Mouse (Mus musculus) CD4-positive, CD25-positive, alpha-beta regulatory T cell, adult 2 months (primary cell): ENCODE measurements at regions not wholly inside any gene's neighbourhood (a gene's known extent, or its start where the extent isn't known, plus 50 kb on each side); places are given as distances from the start of the nearest gene placed in this dataset.

ENCODE experiments used
- DNase-seq: peaks from one replicate; pipeline ENCODE4 v3.0.0-alpha.2; 2012; ENCODE audit warnings: low read depth, low spot score

GRCm38 (mm10) chr3:52516691-52517090 lies 248.6 kb downstream of the Foxo1 start:
- no peak for DNase-seq

- no peak for DNase-seq
Observed at GRCm38 (mm10) chr3:52512761-52513160, 244.6 kb downstream of the Foxo1 start.

GRCm38 (mm10) chr3:52511549-52511948 lies 243.4 kb downstream of the Foxo1 start:
- DNase-seq: no peak

GRCm38 (mm10) chr3:52510831-52511230 lies 242.7 kb downstream of the Foxo1 start:
- no peak for DNase-seq

- no peak for DNase-seq
Observed at GRCm38 (mm10) chr3:52510088-52510765, 242.1 kb downstream of the Foxo1 start.

- DNase-seq: no peak
Observed at GRCm38 (mm10) chr3:52503925-52504324, 235.8 kb downstream of the Foxo1 start.

GRCm38 (mm10) chr3:52502223-52502622 lies 234.1 kb downstream of the Foxo1 start:
- DNase-seq: no peak

- DNase-seq: no peak
Observed at GRCm38 (mm10) chr3:52501614-52502013, 233.5 kb downstream of the Foxo1 start.

- DNase-seq: peak; percentile 64
Observed at GRCm38 (mm10) chr3:52500026-52500425, 231.9 kb downstream of the Foxo1 start.

GRCm38 (mm10) chr3:52499581-52499980 lies 231.4 kb downstream of the Foxo1 start:
- DNase-seq: no peak

GRCm38 (mm10) chr3:52498506-52499228 lies 230.5 kb downstream of the Foxo1 start:
- peak; percentile 45 for DNase-seq

- DNase-seq: no peak
Observed at GRCm38 (mm10) chr3:52496965-52497364, 228.8 kb downstream of the Foxo1 start.

- DNase-seq: no peak
Observed at GRCm38 (mm10) chr3:52495401-52495800, 227.3 kb downstream of the Foxo1 start.

- DNase-seq: no peak
Observed at GRCm38 (mm10) chr3:52494924-52495323, 226.8 kb downstream of the Foxo1 start.

GRCm38 (mm10) chr3:52479186-52479585 lies 211.1 kb downstream of the Foxo1 start:
- DNase-seq: no peak

- DNase-seq: peak; percentile 57
Observed at GRCm38 (mm10) chr3:52469900-52470299, 201.8 kb downstream of the Foxo1 start.

GRCm38 (mm10) chr3:52469397-52469796 lies 201.3 kb downstream of the Foxo1 start:
- no peak for DNase-seq

- no peak for DNase-seq
Observed at GRCm38 (mm10) chr3:52468326-52468725, 200.2 kb downstream of the Foxo1 start.

GRCm38 (mm10) chr3:52467876-52468275 lies 199.7 kb downstream of the Foxo1 start:
- DNase-seq: no peak

GRCm38 (mm10) chr3:52466984-52467565 lies 198.9 kb downstream of the Foxo1 start:
- no peak for DNase-seq

- DNase-seq: no peak
Observed at GRCm38 (mm10) chr3:52466571-52466970, 198.4 kb downstream of the Foxo1 start.

GRCm38 (mm10) chr3:52463911-52464310 lies 195.8 kb downstream of the Foxo1 start:
- DNase-seq: peak; percentile 20

GRCm38 (mm10) chr3:52454955-52455354 lies 186.8 kb downstream of the Foxo1 start:
- DNase-seq: no peak
